Mouse (Mus musculus): ENCODE measurements around the gene Grb10.

Grb10 gene

DNA sequence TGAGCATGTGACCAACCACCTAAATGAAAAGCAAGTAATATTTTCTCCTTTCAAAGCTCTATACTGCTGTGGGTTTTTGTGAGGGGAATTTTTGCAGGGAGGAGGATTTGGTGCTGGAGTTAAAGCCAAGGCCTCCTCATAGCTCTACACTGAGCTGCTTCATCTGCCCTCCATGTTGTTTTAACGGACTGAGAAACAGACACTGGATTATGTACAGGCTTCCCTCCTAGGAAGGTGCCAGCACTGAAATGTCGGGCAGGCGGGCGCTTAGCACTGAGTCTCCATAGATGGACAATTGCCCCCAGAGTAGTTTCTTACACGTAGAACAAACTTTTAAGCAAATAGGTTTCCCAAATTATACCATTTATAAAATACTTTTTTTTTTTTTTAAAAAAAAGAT is 4.1 kb downstream of the Grb10 start:
- no peak for DNase-seq (ENCODE audit: low spot score in 2 of 2)

DNA sequence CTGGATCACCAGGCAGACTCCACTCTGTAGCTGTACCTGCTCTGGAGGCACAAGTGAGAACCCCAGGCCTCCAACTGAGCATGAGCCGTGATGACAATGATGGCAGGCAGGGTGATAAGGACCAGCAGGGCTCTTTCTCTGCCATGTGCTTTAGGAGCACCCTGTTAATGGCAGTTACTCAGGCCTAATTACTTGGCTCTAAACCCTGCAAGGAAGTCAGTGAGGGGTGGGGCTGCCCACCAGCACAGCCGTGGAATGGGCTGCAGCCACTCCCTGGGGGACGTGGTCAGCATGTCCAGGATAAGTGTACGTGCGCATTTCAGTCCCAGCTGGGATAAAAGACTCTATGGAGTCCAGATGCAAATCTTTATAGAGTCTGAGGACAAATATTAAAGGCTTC is 5.7 kb downstream of the Grb10 start:
- DNase-seq (ENCODE audit: low spot score in 2 of 2), result no peak

DNA sequence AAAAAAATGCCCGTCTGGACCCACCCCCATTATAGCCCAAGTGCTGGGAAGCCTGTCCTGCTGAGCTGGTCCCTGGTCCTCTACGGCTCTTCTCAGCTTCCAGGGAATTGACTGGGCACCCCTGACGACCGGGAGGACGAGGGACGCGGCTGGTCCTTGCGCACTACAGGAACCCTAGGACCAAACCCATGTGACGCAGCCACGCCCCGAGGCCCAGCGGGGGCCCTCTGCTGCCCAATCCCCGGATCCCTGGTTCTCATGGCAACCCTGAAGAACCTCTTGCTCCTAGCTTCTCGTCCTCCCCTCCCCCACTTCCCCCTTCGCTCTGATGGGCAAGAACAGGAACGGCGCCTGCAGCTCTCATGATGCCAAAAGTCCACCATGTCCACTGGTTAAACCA is 11.8 kb downstream of the Grb10 start:
- DNase-seq (ENCODE audit: low spot score in 2 of 2), result peak; percentile 27 to 29

DNA sequence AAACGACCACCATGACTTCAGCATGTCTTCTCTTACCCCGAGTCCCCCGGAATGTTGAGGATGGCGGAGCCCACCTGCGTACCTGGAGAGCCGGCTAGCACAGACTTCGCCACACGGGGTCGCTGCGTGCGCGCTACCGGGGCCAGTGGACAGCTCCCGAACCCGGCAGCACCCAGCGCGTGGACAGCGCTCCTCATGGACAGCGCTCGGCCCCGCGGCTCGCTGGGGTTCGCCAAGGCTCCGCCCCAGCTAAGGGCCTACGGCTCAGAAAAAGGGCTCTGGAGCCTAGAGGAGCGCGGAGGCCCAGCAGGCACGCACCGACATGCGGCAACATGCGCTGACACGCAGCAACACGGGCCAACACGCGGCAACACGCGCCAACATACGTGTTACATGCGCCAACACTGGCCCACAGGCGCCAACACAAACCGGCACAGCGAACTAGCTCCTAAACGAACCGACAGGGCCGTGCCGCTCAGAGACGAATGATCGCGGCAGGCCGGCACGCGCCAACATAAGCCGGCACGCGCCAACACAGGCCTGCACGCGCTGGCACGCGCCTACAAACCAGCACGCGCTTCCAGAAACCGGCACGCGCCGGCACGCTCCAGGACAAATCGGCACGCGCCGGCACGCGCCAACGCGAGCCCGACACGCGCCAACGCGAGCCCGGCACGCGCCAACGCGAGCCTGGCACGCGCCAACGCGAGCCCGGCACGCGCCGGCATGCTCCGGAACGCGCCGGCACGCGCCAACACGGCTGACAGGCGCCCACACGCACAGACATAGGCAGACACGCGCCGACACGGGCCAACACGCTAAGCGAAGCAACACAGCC is 12.5 kb downstream of the Grb10 start:
- DNase-seq (ENCODE audit: low spot score in 2 of 2), result peak; percentile 65 to 74

GRCm38 (mm10) chr11:12025392-12025755 is 13.1 kb downstream of the Grb10 start:
- DNase-seq (ENCODE audit: low spot score in 2 of 2), result peak; percentile 17 to 18

DNA sequence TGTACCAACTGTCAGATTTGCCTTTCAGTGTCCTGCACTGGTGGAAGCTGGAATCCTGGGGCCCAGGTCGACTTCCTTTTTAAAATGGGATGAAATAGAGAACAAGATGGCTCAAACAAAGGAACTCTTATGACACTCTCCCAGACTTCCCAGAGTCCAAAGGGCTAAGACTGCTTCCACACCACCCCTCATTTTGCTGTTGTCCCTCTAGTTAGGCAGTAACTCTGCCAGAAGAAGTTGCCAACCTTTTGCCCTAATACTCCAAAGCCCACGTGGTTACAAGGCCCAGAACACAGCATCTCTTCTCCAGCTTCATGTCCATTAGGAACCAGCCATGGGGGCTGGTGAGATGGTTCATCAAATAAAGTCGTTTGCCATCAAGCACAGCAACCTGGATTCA is 15.4 kb downstream of the Grb10 start:
- no peak for DNase-seq (ENCODE audit: low spot score in 2 of 2)

- DNase-seq (ENCODE audit: low spot score in 2 of 2), result no peak
Measured at GRCm38 (mm10) chr11:12019651-12020050, 18.8 kb downstream of the Grb10 start.

- no peak for DNase-seq (ENCODE audit: low spot score in 2 of 2)
Measured at GRCm38 (mm10) chr11:12018604-12019003, 19.9 kb downstream of the Grb10 start.

DNA sequence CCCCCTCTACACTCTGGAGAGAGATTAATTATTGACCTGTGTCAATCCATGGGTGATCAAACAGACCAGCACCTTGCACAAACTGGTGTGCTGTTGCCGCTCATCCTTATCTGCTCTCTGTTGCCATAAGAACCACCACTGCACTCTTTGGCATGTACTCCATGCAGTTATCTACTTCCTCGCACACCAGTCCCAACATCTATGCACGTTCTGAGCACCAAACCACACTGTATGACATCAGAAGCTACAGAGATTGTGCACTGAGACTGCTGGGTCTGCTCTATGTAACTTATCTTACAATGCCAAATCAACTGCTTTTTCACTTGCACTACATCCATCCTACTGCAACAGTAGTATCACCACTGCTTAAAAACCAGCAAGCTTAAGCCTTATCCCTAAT is 28.4 kb downstream of the Grb10 start:
- no peak for DNase-seq (ENCODE audit: low spot score in 2 of 2)

DNA sequence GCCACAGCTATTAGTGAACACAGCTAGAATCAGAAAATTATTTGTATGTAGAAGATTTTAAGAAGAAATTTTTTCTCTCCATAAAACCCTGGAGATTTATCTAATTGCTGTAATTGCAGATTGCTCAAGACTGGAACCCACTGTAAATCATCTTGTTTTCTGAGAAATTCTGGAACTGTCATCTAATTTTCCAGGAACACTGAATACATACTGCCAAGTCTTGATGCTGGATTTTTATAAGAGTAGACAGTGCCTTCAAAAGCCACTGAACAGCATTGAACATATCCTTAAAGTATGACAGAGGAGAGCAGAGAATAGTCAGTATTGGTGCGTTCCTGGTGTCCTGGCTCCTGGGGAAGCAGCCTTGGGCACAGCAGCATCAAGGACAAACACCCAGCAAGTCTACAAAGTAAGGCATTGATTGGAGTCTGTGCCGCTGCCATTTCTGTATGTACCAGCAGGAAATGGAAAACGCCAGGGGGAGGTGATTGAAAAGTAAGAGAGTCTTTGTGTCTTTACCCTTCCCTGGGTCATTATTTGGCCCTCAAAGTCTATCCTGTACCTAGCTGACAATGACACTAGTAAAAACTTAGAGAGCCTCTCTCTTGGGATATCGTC is 38.1 kb downstream of the Grb10 start:
- DNase-seq (ENCODE audit: low spot score in 2 of 2), result no peak

GRCm38 (mm10) chr11:11998881-11999280 is 39.6 kb downstream of the Grb10 start:
- no peak for DNase-seq (ENCODE audit: low spot score in 2 of 2)

DNA sequence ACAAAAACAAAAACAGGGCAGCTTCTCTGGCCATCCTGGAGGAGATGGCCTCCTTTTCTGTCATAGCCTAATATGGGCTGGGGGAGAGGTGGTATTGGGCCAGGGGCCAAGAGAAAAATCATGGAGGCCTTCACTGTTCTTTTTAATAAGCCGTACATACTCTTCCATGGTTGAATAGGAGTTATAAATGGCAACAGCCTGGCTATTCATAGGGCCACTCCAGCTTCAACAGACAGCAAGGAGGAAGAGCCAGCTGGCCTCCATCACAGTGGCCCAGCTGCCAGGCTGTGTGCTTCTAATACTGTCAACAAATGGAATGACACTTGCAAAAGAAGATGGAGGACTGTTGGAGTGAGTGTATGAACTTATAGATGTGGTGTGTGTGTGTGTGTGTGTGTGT is 41.4 kb downstream of the Grb10 start:
- no peak for DNase-seq (ENCODE audit: low spot score in 2 of 2)

DNA sequence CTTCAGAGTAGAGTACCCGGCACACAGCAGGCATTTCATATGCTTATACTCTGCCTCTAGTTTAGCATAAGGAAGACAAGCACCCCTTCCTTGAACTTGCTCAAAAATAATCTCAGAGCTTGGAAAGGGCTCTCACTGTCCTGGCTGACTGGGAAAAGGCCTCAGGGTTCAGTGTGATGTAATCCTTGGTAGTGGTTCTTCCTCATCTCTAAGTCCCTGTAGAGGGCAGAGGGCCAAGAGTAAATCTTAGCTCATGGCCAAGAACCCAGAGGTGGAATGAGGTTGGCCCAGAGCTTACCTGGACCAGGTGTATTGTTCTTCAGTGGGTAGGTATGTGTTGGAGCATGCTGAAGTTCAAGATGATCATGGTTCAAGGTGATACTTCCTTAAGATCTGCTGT is 43.1 kb downstream of the Grb10 start:
- no peak for DNase-seq (ENCODE audit: low spot score in 2 of 2)

GRCm38 (mm10) chr11:11993807-11994206 is 44.7 kb downstream of the Grb10 start:
- no peak for DNase-seq (ENCODE audit: low spot score in 2 of 2)

DNA sequence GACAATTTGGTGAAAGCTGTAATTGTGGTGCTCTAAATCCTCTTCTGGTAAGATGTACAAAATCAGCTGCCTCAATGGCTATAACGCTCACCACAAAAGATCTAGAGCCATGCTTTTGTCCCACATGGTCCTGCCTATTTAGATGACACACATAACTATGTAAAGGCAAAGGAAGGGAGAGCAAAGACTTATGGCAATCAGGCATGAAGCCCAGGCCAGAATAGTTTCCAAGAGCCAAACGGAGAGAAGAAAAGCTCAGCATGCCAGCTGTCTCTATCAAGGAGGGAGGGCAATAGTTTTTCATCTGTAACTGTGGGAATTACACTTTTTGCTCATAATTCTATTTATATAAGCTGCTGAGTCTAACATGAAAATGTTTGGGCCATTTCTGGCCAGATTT is 45.3 kb downstream of the Grb10 start:
- DNase-seq (ENCODE audit: low spot score in 2 of 2), result no peak

- DNase-seq (ENCODE audit: low spot score in 2 of 2), result no peak
Measured at GRCm38 (mm10) chr11:11989850-11990249, 48.6 kb downstream of the Grb10 start.

DNA sequence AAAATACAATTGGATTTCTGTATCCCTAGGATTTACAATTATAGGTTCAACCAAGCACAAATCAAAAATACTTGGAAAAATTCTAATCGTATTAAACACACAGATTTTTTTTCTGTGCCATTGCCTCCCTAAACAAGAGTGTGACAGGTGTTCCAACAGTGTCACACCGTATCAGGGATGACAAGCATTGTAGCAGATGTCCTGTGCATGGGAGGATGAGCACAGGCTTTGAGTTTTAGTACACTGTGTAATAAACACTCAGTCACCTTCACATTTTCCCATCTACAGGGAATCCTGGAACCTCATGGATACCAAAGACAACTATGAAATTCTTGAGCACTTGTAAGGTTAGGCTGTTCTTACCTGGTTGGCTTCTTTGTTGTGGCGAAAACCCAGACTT is 51.2 kb downstream of the Grb10 start:
- no peak for DNase-seq (ENCODE audit: low spot score in 2 of 2)

- no peak for DNase-seq (ENCODE audit: low spot score in 2 of 2)
Measured at GRCm38 (mm10) chr11:11978611-11979197, 59.8 kb downstream of the Grb10 start.

- no peak for DNase-seq (ENCODE audit: low spot score in 2 of 2)
Measured at GRCm38 (mm10) chr11:11974591-11975255, 63.8 kb downstream of the Grb10 start.

- DNase-seq (ENCODE audit: low spot score in 2 of 2), result peak; percentile 41 to 54
Measured at GRCm38 (mm10) chr11:11973366-11974014, 65.0 kb downstream of the Grb10 start.

- DNase-seq (ENCODE audit: low spot score in 2 of 2), result no peak
Measured at GRCm38 (mm10) chr11:11972401-11973110, 65.9 kb downstream of the Grb10 start.

Data from frontal cortex, postnatal 25 days (tissue).